Mouse (Mus musculus) heart, embryonic 11.5 days (tissue): ENCODE data around the gene Cdk6. TPM values are rescaled to one million over a fixed set of nuclear protein-coding genes. Genes with fewer than 3 reads are reported as not detected.

Experiments
- ATAC-seq: fragments of 200-750 bp; cut with Nextera tagmentation; replicated peaks from 2 replicates; pipeline ENCODE4 v1.8.0; 2017; ENCODE audit warnings: moderate library complexity; ENCODE audit not compliant: insufficient number of reproducible peaks, low FRiP score, low TSS enrichment
- H3K27ac ChIP-seq: fragments of 300-500 bp; sonication (generic); 2 replicates; pipeline ENCODE4 v1.5.1; 2014; ENCODE audit warnings: mild to moderate bottlenecking, low read depth, low read length
- H3K27me3 ChIP-seq: fragments of 300-500 bp; sonication (generic); 2 replicates; pipeline ENCODE4 v1.6.1; 2014; ENCODE audit warnings: mild to moderate bottlenecking, low read length, mixed read lengths; ENCODE audit not compliant: control insufficient read depth, insufficient read depth
- H3K36me3 ChIP-seq: fragments of 300-500 bp; sonication (generic); 2 replicates; pipeline ENCODE4 v1.6.1; 2014; ENCODE audit warnings: mild to moderate bottlenecking, low read length, moderate library complexity, mixed read lengths; ENCODE audit not compliant: control insufficient read depth, insufficient read depth
- H3K4me1 ChIP-seq: fragments of 300-500 bp; sonication (generic); 2 replicates; pipeline ENCODE4 v1.6.1; 2014; ENCODE audit warnings: low read length; ENCODE audit not compliant: control insufficient read depth, insufficient read depth
- H3K4me2 ChIP-seq: fragments of 300-500 bp; sonication (generic); 2 replicates; pipeline ENCODE4 v1.6.1; 2014; ENCODE audit warnings: mild to moderate bottlenecking, moderate library complexity
- H3K4me3 ChIP-seq: fragments of 300-500 bp; sonication (generic); 2 replicates; pipeline ENCODE4 v1.5.1; 2014; ENCODE audit warnings: low read depth, low read length
- H3K9ac ChIP-seq: fragments of 300-500 bp; sonication (generic); 2 replicates; pipeline ENCODE4 v1.6.1; 2014; ENCODE audit warnings: mild to moderate bottlenecking, low read depth, low read length, moderate library complexity
- H3K9me3 ChIP-seq: fragments of 300-500 bp; sonication (generic); replicated peaks from 2 replicates; pipeline ENCODE4 v1.6.1; 2016; ENCODE audit warnings: low read length; ENCODE audit not compliant: control insufficient read depth
- WGBS: fragments of 180-500 bp; shearing (Covaris S2); extraction: QIAGEN DNeasy Blood & Tissue Kit; methylation state at CpG from one replicate; pipeline ENCODE4 v1.1.7; 2014; ENCODE audit not compliant: insufficient replicate concordance; 5-methylcytosine and 5-hydroxymethylcytosine counted together
- polyA plus RNA-seq: library from polyadenylated mRNA; unstranded; fragments of >200 nt; fragmentation: Nextera tagmentation; extraction: Ambion mirVana; gene quantifications from 2 replicates; pipeline ENCODE4 v1.2.1, GENCODE M21; 2014

Cdk6 gene
- polyA plus RNA-seq, 1 experiment from 2014 or later, result 31.3 TPM

DNA sequence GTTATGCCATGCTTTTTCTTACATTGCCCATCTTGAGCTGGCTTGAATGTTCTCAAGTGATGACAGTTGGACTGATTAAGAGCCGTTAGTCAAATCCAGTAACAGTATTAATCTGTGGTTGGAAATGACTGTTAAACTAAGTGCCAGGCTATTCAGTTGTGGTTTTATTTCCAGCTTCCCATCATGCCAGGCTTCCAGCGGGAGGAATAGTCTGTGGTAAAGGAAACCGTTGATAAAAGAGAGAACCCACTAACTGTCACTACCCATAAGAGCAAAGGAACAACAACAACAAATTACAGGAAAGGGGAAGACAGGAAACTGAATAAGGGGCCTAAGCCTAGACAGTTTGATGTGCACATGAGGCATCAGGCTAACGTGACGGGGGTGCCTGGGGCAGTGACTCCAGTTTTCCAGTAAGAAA is 156.2 kb downstream of the Cdk6 start:
- H3K4me3 ChIP-seq, result no peak overlapping the region
- no peak overlapping the region for H3K9ac ChIP-seq
- H3K27me3 ChIP-seq, result no peaks in the 10 kb centered on the region
- no peaks in the 10 kb centered on the region for H3K9me3 ChIP-seq
- ATAC-seq, result no peak
- H3K4me1 ChIP-seq, result peaks cover 13% of the 10 kb centered on the region
- H3K36me3 ChIP-seq, result no peaks in the 10 kb centered on the region
- H3K4me2 ChIP-seq, result no peak overlapping the region
- WGBS, result 64% methylated on average over 5 of the region's 5 CpGs
- H3K27ac ChIP-seq, result no peak overlapping the region

DNA sequence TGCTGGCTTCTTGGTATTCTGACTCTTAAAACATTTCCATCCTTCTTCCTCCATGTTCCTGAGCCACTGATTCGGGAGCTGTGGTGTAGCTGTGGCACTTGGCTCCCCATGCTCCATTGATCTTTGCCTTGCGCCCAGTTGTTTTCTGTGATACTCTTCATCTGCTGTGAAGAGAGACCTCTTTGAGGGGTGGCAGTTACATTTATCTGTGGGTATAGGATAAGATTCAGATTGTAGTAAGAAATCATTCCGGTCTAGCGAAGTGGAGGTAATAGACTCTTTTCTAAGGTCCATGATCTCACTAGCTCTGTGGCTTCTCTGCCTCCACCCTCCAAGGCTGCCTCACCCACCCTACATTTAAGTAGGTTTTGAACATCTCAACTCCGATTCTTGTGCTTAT is 159.0 kb downstream of the Cdk6 start:
- Histone ChIP-seq H3K4me2 (no peak overlapping the region), H3K27ac (no peak overlapping the region), H3K4me1 (peaks cover 21% of the 10 kb centered on the region), H3K4me3 (no peak overlapping the region), H3K9me3 (no peaks in the 10 kb centered on the region), H3K9ac (no peak overlapping the region), H3K27me3 (no peaks in the 10 kb centered on the region), H3K36me3 (no peaks in the 10 kb centered on the region)
- WGBS, result 78% methylated on average over 5 of the region's 5 CpGs
- ATAC-seq, result no peak

DNA sequence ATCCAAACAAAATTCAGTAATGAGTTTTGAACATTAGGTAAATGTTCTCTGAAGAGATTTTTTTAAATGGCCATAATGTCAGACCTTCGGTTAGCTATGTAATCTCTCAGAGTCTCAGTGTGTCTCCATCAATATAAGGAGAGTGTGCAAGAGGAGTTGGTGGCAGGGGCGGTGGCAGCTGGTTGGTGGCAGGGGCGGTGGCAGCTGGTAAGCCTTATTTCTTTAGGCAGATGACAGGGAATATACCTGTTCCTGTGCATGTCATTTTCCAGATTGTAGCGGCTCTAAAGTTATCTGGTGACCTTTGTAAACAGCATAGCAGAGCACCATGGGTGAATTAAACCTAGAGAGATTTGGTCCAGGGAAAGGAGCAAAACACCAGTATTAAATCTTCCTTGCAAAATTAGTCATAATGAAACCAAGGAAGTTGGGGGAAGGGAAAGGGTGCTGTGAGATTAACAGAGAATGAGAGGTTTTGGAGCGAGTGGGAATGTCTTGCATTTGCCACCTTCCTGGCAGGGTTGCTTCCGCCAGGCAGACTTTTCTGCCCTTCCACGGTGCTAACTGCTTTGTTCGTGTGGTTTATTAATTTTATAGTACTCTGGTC is 159.8 kb downstream of the Cdk6 start:
- Histone ChIP-seq H3K27ac (no peak overlapping the region), H3K4me1 (peaks cover 21% of the 10 kb centered on the region), H3K4me3 (no peak overlapping the region), H3K27me3 (no peaks in the 10 kb centered on the region), H3K36me3 (no peaks in the 10 kb centered on the region), H3K9me3 (no peaks in the 10 kb centered on the region), H3K9ac (no peak overlapping the region), H3K4me2 (no peak overlapping the region)
- WGBS, result 60% methylated on average over 8 of the region's 8 CpGs
- no peak for ATAC-seq

DNA sequence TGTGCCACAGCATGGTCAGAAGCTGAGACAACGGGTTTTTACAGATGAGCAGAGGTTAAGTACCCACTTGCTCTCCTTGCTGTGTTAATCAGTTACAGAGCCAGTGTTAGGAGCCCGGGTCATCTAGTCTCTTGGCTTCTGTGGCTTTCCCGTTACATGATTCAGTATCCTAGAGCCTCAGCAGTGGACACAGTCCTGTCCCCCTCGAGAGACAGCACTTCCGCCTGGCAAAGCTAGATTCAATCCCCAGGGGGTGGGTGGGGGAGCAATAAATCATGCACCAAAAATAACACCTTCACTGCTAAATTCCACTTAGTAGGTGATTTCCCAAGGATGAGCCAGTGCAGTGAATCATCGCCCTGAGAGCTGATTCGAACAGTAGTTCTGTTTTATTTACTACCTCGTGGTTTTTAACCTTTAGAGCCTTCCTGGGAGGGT is 160.3 kb downstream of the Cdk6 start:
- no peak overlapping the region for H3K4me3 ChIP-seq
- peaks cover 21% of the 10 kb centered on the region for H3K4me1 ChIP-seq
- no peak overlapping the region for H3K4me2 ChIP-seq
- ATAC-seq, result no peak
- H3K27me3 ChIP-seq, result no peaks in the 10 kb centered on the region
- H3K9ac ChIP-seq, result no peak overlapping the region
- WGBS, result 33% methylated on average over 8 of the region's 8 CpGs
- H3K27ac ChIP-seq, result no peak overlapping the region
- no peaks in the 10 kb centered on the region for H3K9me3 ChIP-seq
- H3K36me3 ChIP-seq, result no peaks in the 10 kb centered on the region

DNA sequence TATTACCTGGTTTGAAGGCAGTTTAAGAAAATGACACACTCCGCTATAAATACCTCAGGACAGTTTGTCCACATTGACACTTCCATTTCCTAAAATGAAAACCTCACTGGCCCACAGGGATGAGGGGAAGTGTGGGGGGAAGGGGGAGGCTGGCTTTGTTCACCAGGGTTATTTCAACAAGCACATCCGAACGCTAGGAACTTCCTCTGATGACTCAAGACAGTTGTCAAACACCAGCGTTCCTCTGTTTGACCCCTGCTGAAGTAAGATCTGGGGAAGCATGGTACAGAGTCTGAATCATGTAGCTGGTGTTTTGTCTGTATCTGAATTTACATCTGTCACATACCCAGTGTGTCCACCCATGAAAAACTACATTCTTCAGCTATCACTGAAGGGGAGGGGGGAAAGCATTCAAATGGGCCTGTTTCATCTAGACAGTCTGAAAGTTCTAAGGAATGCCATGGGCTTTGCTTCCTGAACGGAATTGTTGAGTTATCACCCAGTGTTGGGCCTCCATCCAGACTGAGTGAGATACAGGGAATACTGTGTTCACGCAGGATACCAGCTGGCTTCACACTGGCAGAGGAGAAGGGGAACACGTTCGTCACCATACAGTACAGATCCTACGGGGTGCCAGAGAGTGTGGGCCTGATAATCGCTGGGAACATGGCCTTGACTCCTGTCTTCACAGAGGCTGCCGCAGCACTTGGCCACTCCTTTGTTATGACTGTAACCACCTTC is 161.5 kb downstream of the Cdk6 start:
- Histone ChIP-seq H3K9ac (no peak overlapping the region), H3K4me1 (peaks cover 21% of the 10 kb centered on the region), H3K4me3 (no peak overlapping the region), H3K27ac (peak overlapping the region; percentile 25; the same call in 1 of the 2 replicates), H3K27me3 (no peaks in the 10 kb centered on the region), H3K36me3 (no peaks in the 10 kb centered on the region), H3K4me2 (no peak overlapping the region), H3K9me3 (no peaks in the 10 kb centered on the region)
- ATAC-seq, result peak; percentile 42; the same call in 1 of the 2 replicates
- WGBS, result 48% methylated on average over 11 of the region's 11 CpGs

DNA sequence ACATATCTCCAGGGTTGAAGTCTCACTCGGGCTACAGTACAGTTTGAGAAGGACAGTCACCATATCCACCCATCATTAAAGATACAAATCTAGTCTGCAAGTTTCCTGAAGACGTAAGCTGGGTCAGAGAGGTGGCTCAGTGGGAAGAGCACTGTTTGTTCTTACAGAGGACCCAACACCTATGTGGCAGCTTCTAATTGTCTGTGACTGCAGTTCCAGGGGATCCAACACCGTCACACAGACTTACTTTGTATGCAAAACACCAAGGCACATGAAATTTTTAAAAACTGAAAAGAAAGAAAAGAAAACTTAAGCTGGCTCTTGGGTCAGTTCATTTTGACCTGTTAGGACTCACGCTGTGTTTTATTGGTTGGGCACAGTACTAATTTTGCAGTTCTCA is 162.1 kb downstream of the Cdk6 start:
- no peaks in the 10 kb centered on the region for H3K27me3 ChIP-seq
- H3K4me1 ChIP-seq, result peaks cover 22% of the 10 kb centered on the region
- ATAC-seq, result no peak
- no peak overlapping the region for H3K4me3 ChIP-seq
- H3K27ac ChIP-seq, result 0 out of 2 replicates have a peak overlapping the region, but pooled peaks have one; percentile 25
- H3K4me2 ChIP-seq, result no peak overlapping the region
- H3K9ac ChIP-seq, result no peak overlapping the region
- no peaks in the 10 kb centered on the region for H3K9me3 ChIP-seq
- 79% methylated on average over 4 of the region's 4 CpGs for WGBS
- H3K36me3 ChIP-seq, result no peaks in the 10 kb centered on the region

DNA sequence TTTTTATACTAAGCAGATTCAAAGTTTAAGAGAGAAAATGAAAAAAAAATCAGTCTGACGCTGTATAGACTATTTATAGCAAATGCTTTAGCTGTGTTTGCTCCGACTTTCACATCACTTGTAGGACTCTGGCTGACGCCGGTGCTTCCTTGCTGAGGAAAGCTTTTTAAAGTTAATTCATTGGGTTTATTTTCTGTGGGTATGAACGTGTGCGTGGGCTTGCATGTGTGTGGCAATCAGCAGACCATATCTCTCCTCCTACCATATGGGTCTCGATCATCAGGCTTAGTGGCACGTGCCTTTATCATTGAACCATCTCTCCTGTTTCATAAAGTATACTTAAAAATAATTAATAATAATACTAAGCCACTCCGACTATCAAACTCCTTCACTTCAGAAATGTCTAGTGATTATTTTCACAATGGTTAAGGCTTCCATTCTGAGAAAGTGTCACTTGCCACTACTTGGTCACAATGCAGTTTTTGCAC is 162.6 kb downstream of the Cdk6 start:
- peaks cover 23% of the 10 kb centered on the region for H3K4me1 ChIP-seq
- H3K27ac ChIP-seq, result no peak overlapping the region
- no peak overlapping the region for H3K9ac ChIP-seq
- no peaks in the 10 kb centered on the region for H3K36me3 ChIP-seq
- no peak overlapping the region for H3K4me3 ChIP-seq
- H3K27me3 ChIP-seq, result no peaks in the 10 kb centered on the region
- H3K4me2 ChIP-seq, result no peak overlapping the region
- ATAC-seq, result no peak
- WGBS, result 75% methylated on average over 9 of the region's 9 CpGs
- H3K9me3 ChIP-seq, result no peaks in the 10 kb centered on the region

DNA sequence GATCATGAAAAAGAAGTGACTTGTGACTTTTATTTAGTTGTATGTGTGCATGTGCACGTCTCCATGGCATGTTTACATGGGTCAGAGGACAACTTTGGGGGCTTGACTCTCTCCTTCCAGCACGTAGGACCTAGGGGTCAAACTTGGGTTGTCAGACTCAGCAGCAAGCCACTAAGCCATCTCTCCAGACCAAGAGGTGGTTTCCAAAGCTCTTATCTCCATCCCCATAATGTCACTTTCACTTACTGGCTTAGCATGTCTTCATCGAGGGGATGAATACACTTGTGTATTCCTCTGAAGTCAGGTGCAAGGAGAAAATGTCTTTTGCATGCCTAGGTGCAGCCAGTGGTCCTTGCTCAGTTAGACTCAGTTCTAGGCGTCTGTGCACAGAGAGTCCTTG is 163.2 kb downstream of the Cdk6 start:
- Histone ChIP-seq H3K9ac (no peak overlapping the region), H3K4me2 (no peak overlapping the region), H3K36me3 (no peaks in the 10 kb centered on the region), H3K27me3 (no peaks in the 10 kb centered on the region), H3K4me3 (no peak overlapping the region), H3K9me3 (no peaks in the 10 kb centered on the region), H3K4me1 (peaks cover 23% of the 10 kb centered on the region), H3K27ac (no peak overlapping the region)
- WGBS, result 61% methylated on average over 4 of the region's 4 CpGs
- ATAC-seq, result no peak
